ENCODE assay signal across 10 mouse cellular contexts in the genomic region with DNA sequence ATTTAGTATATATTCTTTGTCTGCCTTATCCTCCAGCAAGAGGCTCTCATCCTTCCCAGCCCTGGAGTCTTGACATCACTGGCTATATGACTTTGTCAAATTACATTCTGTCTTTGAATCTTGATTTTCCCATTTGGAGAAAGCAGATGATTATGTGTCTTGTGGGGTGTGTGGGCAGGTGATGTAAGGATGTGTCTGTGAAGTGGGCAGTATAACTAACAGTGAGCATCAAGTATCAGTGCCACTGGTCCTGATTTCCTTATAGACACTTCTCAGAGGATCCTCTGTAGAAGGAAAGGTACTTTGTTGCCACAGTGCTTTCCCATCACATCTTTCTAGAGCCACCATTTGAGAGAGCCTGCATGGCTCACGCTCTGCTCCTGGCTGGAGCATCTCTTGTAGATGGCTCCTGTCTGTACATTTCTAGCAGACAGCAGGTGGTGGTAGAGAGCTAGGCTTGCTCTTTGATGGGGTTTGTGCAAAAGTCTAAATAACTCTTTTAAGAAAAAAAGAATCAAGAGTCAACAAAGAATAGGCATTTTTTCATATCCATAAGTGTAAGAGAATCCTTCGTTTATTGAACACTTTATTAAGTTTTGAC. TPM values are rescaled to one million over a fixed set of nuclear protein-coding genes. Genes with fewer than 3 reads are reported as not detected.
DNase-seq lines count a peak whose midpoint lies in the region; ATAC-seq and TF ChIP-seq lines count a peak whose summit lies in the region.
"Not testable (repeated sequence)": the region's sequence is repeated elsewhere in the genome, so short reads cannot be mapped to it uniquely, and the experiment has no call there.
"Had no signal": no experiment of that assay in that cellular context is flagged by ENCODE, and none has a peak within 500 bp of the region (broad histone marks: within the 10 kb centered on the region; RNA-seq: fewer than 3 reads in every experiment).

No protein-coding gene starts in this region.

- not testable (repeated sequence) for TF ChIP-seq POLR2A in brain, embryonic 14.5 days (IDR thresholded peaks at IDR 0.05; ENCODE audit: borderline replicate concordance, extremely low read depth, insufficient read depth, insufficient read length, poor library complexity, severe bottlenecking)

- H3K27me3 ChIP-seq in forebrain, postnatal 0 days (ENCODE audit: insufficient read depth, low read length), result not testable (repeated sequence)

- not testable (repeated sequence) for H3K4me3 ChIP-seq in forebrain, postnatal 0 days (ENCODE audit: low read depth, low read length)

- not testable (repeated sequence) for H3K9ac ChIP-seq in forebrain, postnatal 0 days

- H3K4me2 ChIP-seq in forebrain, postnatal 0 days (ENCODE audit: low read depth), result not testable (repeated sequence)

- WGBS in forebrain, postnatal 0 days, result 53% methylated on average over 1 of the region's 2 CpGs

- not testable (repeated sequence) for H3K4me1 ChIP-seq in forebrain, postnatal 0 days (ENCODE audit: insufficient read depth)

- peak; percentile 35; the same call in 1 of the 2 replicates for TF ChIP-seq CTCF in brain, embryonic 14.5 days (IDR thresholded peaks at IDR 0.05; ENCODE audit: borderline replicate concordance, extremely low read depth, insufficient read depth, insufficient read length)
- peak; percentile 69 for TF ChIP-seq CTCF in forebrain, postnatal 0 days (IDR thresholded peaks at IDR 0.05; ENCODE audit: low read depth)

- not testable (repeated sequence) for H3K27ac ChIP-seq in forebrain, postnatal 0 days (ENCODE audit: low read depth, low read length)

- not testable (repeated sequence) for H3K9me3 ChIP-seq in forebrain, postnatal 0 days (ENCODE audit: low read length)

- not testable (repeated sequence) for H3K36me3 ChIP-seq in forebrain, postnatal 0 days (ENCODE audit: insufficient read depth)

- intact Hi-C loops in heart, postnatal 36 days (cut with DNase I), result not testable (repeated sequence)

- peak; percentile 91 for ATAC-seq in forebrain, postnatal 0 days
- ATAC-seq in megakaryocyte-erythroid progenitor cell, adult 5-6 weeks (replicated peaks; ENCODE audit: low FRiP score, low TSS enrichment, poor library complexity, severe bottlenecking), result 0 out of 2 replicates have a peak, but pooled peaks have one; percentile 65

- DNase-seq in brain, embryonic 14.5 days (ENCODE audit: low read depth), result not testable (repeated sequence)
- peak; percentile 18 for DNase-seq in forebrain, postnatal 0 days
- DNase-seq in heart, postnatal 36 days, result peak; percentile 25 to 26
- peak; percentile 72 for DNase-seq in kidney, postnatal 10 days
- peak; percentile 15 to 34 for DNase-seq in left cerebral cortex, adult 8-10 months (ENCODE audit: low spot score in 2 of 2)
- DNase-seq in right cerebral cortex, adult 18-20 months, result peak; percentile 56

RNA-seq across cellular contexts. Expression of a gene that starts 20.5 kb away (rescaled TPM):
- 8.7 and 8.9 TPM in 2 replicates for polyA plus RNA-seq in brain, embryonic 14.5 days (2012; rRNA removed)
- total RNA-seq in forebrain, postnatal 0 days (2014; rRNA removed), result 3.2 and 5.7 TPM in 2 replicates
- polyA plus RNA-seq in forebrain, postnatal 0 days (2015; fragmentation: Nextera tagmentation; extraction: Ambion mirVana), result 15.1 and 17.8 TPM in 2 replicates
- total RNA-seq in heart, postnatal 36 days (2021), result 10 to 100 TPM; 18.9 to 22.8 TPM
- total RNA-seq in left cerebral cortex, adult 8-10 months (2022), result 10 to 100 TPM; 29.1 to 49.2 (median 42.0) TPM
- total RNA-seq in megakaryocyte-erythroid progenitor cell, adult 5-6 weeks (2014; fragmentation: Nextera tagmentation), result 3.7 and 41.5 TPM in 2 replicates
- 8.1 and 26.7 TPM in 2 replicates for total RNA-seq in megakaryocyte-erythroid progenitor cell, adult 5-6 weeks (2017)

RNA-seq across cellular contexts. Expression of a gene that starts 31.8 kb away (rescaled TPM):
- polyA plus RNA-seq in brain, embryonic 14.5 days (2012; rRNA removed), result not detected in 2 replicates
- not detected in 2 replicates for total RNA-seq in forebrain, postnatal 0 days (2014; rRNA removed)
- 0.68 and 1.3 TPM in 2 replicates for polyA plus RNA-seq in forebrain, postnatal 0 days (2015; fragmentation: Nextera tagmentation; extraction: Ambion mirVana)
- not detected for total RNA-seq in heart, postnatal 36 days (2021)
- total RNA-seq in left cerebral cortex, adult 8-10 months (2022), result 1 to 10 TPM in 1 of 4 experiments, under 1 TPM in 1, not detected in 2; 0.70 to 2.3 TPM
- total RNA-seq in megakaryocyte-erythroid progenitor cell, adult 5-6 weeks (2014; fragmentation: Nextera tagmentation), result 4.7 TPM in 1 of 2 replicates, not detected in the other
- not detected in 2 replicates for total RNA-seq in megakaryocyte-erythroid progenitor cell, adult 5-6 weeks (2017)
- total RNA-seq: adrenal gland, postnatal 4 days had no signal
- polyA plus RNA-seq: limb, embryonic 13.5 days; urinary bladder, adult 2 months had no signal

RNA-seq across cellular contexts. Expression of a gene that starts 32.0 kb away (rescaled TPM):
- 0.71 and 0.85 TPM in 2 replicates for polyA plus RNA-seq in brain, embryonic 14.5 days (2012; rRNA removed)
- total RNA-seq in forebrain, postnatal 0 days (2014; rRNA removed), result 2.8 and 5.2 TPM in 2 replicates
- 2.8 TPM in 2 replicates for polyA plus RNA-seq in forebrain, postnatal 0 days (2015; fragmentation: Nextera tagmentation; extraction: Ambion mirVana)
- 1 to 10 TPM in 1 of 2 experiments, not detected in 1; 1.2 TPM for total RNA-seq in heart, postnatal 36 days (2021)
- 1 to 10 TPM in 2 of 4 experiments, not detected in 2; 3.7 to 5.6 TPM for total RNA-seq in left cerebral cortex, adult 8-10 months (2022)
- total RNA-seq in megakaryocyte-erythroid progenitor cell, adult 5-6 weeks (2014; fragmentation: Nextera tagmentation), result not detected in 2 replicates
- not detected in 2 replicates for total RNA-seq in megakaryocyte-erythroid progenitor cell, adult 5-6 weeks (2017)
